In the genomic region with DNA sequence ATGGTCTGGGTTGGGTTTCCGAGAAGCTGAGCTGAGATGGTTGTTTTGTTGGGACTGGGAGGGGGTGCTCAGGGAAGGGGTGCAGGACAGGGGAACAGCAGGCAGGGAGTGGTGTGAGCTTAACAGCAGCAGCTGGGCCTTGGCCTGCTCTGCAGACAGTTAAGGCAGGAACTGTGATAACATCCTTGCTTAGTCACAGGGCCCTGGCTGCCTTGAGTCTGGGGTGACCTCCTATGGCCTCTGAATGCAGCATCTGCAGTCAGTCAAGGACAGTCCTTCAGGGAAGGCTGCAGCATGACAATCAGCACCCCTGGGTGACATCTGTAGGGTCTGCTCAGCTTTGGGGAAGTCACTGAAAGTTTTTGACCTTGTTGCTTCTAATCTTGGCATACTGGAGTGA, we compare ENCODE assay signal across 12 mouse cellular contexts.
DNase-seq lines count a peak whose midpoint lies in the region; TF ChIP-seq lines count a peak whose summit lies in the region.
"Had no signal": no experiment of that assay in that cellular context is flagged by ENCODE, and none has a peak within 500 bp of the region (broad histone marks: within the 10 kb centered on the region; RNA-seq: fewer than 3 reads in every experiment).

No protein-coding gene starts in this region.

- H3K4me1 ChIP-seq in testis, adult 2 months (ENCODE audit: control insufficient read depth, insufficient read depth, low read length) = no peaks in the 10 kb centered on the region
- H3K4me1 ChIP-seq in liver, adult 2 months (ENCODE audit: control insufficient read depth, insufficient read depth, low read length) = no peaks in the 10 kb centered on the region
- H3K4me1 ChIP-seq: embryonic facial prominence, embryonic 15.5 days had no signal

- DNase-seq in testis, postnatal 10 days (ENCODE audit: low spot score) = no peak
- DNase-seq in heart, postnatal 10 days = peak; percentile 55 to 65
- peak; percentile 5 for DNase-seq in liver, adult 2 months (ENCODE audit: extremely low read depth, low read depth, low spot score)
- no peak for DNase-seq in right cerebral cortex, postnatal 36 days (ENCODE audit: low spot score in 2 of 2)
- no peak for DNase-seq in layer of hippocampus, adult 18-20 months (ENCODE audit: low spot score in 2 of 2)
- no peak for DNase-seq in right cerebral cortex, adult 2 months (ENCODE audit: low spot score in 2 of 2)
- DNase-seq: lung, embryonic 14.5 days; thymus, postnatal 36 days had no signal

- H3K79me2 ChIP-seq in liver, adult 2 months (ENCODE audit: control insufficient read depth, insufficient read depth, low read length) = no peaks in the 10 kb centered on the region

- TF ChIP-seq CTCF in testis, adult 2 months (IDR thresholded peaks at IDR 0.05; ENCODE audit: control insufficient read depth, insufficient read depth, insufficient replicate concordance, low read depth, low read length) = no peak
- TF ChIP-seq CTCF in liver, adult 2 months (IDR thresholded peaks at IDR 0.05; ENCODE audit: low read depth, low read length) = no peak

- H3K27ac ChIP-seq in testis, adult 2 months (ENCODE audit: control insufficient read depth, insufficient read depth, low read depth, low read length) = no peak overlapping the region
- H3K27ac ChIP-seq in liver, adult 2 months (replicated peaks; ENCODE audit: insufficient read depth, low read depth, low read length) = no peak overlapping the region
- H3K27ac ChIP-seq: embryonic facial prominence, embryonic 15.5 days; layer of hippocampus, adult 2 months; neural tube, embryonic 13.5 days had no signal

- intact Hi-C loops in heart, postnatal 10 days (cut with DNase I) = no loop called here

- no peak for TF ChIP-seq POLR2A in testis, adult 2 months (IDR thresholded peaks at IDR 0.05; ENCODE audit: control insufficient read depth, low read depth, low read length)
- TF ChIP-seq POLR2A in liver, adult 2 months (IDR thresholded peaks at IDR 0.05; ENCODE audit: extremely low read depth, insufficient read depth, low read length) = no peak

- no peaks in the 10 kb centered on the region for H3K36me3 ChIP-seq in testis, adult 2 months (ENCODE audit: control insufficient read depth, insufficient read depth, low read length)
- no peaks in the 10 kb centered on the region for H3K36me3 ChIP-seq in liver, adult 2 months (ENCODE audit: control insufficient read depth, insufficient read depth, low read length)
- H3K36me3 ChIP-seq: embryonic facial prominence, embryonic 15.5 days; neural tube, embryonic 13.5 days had no signal

- 65% methylated on average over 1 of the region's 1 CpGs for WGBS in liver, adult 2 months

- H3K27me3 ChIP-seq in testis, adult 2 months (ENCODE audit: control insufficient read depth, insufficient read depth, low read length) = no peaks in the 10 kb centered on the region
- no peaks in the 10 kb centered on the region for H3K27me3 ChIP-seq in liver, adult 2 months (ENCODE audit: control insufficient read depth, insufficient read depth, low read length)
- H3K27me3 ChIP-seq: neural tube, embryonic 13.5 days had no signal

- H3K9ac ChIP-seq in liver, adult 2 months (ENCODE audit: low read depth, low read length) = no peak overlapping the region
- H3K9ac ChIP-seq: embryonic facial prominence, embryonic 15.5 days; lung, embryonic 14.5 days; neural tube, embryonic 13.5 days had no signal

- H3K4me3 ChIP-seq in testis, adult 2 months (ENCODE audit: control insufficient read depth, low read depth, low read length) = peak overlapping the region; percentile 4; the same call in 1 of the 2 replicates
- H3K4me3 ChIP-seq in liver, adult 2 months (ENCODE audit: insufficient read depth, low read depth, low read length) = no peak overlapping the region
- H3K4me3 ChIP-seq: embryonic facial prominence, embryonic 15.5 days; layer of hippocampus, adult 2 months; neural tube, embryonic 13.5 days had no signal

Comparison
In these comparisons a context has a peak if more than half of its experiments do, and no peak if none do; other contexts are left out.
1. DNase-seq: peak in heart, postnatal 10 days (2 of 2) and liver, adult 2 months (single experiment); none in testis, postnatal 10 days (single experiment), right cerebral cortex, postnatal 36 days (0 of 2), layer of hippocampus, adult 18-20 months (0 of 2) and right cerebral cortex, adult 2 months (0 of 2).